Mouse (Mus musculus): ENCODE measurements around the gene Wdr18.

Wdr18 gene

GRCm38 (mm10) chr10:79977324-79977723, 17.4 kb downstream of the Wdr18 start:
- DNase-seq (ENCODE audit: low spot score in 2 of 2): no peak

- DNase-seq (ENCODE audit: low spot score in 2 of 2): no peak
Measured at GRCm38 (mm10) chr10:79978061-79978460, 18.1 kb downstream of the Wdr18 start.

- no peak for DNase-seq (ENCODE audit: low spot score in 2 of 2)
Measured at GRCm38 (mm10) chr10:79979401-79980155, 19.6 kb downstream of the Wdr18 start.

GRCm38 (mm10) chr10:79983205-79983604, 23.3 kb downstream of the Wdr18 start:
- DNase-seq (ENCODE audit: low spot score in 2 of 2): no peak

- peak; percentile 72 to 82 for DNase-seq (ENCODE audit: low spot score in 2 of 2)
Measured at GRCm38 (mm10) chr10:79983670-79984069, 23.7 kb downstream of the Wdr18 start.

GRCm38 (mm10) chr10:79984195-79984816, 24.4 kb downstream of the Wdr18 start, which contains the start of gene Tmem259:
TSS of gene Tmem259 (minus strand) at chr10:79984330.
- DNase-seq (ENCODE audit: low spot score in 2 of 2): peak; percentile 77 to 82

DNA sequence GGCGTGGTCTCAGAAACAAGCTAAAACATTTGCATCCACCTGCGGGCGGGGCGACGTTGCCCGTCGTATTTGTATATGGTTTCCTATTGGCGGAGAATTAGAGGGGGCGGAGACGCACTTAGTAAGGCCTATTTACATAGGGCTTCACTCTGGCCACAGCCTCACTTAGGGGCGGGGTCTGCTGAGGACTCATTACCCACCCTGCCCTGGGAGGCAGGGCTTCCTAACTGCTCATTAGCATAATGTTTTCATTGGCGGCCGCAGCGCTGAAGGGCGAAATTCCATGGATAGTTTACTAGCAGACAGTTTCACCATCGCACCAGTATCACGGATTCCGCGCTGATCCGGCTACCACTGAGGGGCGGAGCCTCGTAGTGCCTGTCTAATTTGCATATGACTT, 24.9 kb downstream of the Wdr18 start:
- DNase-seq (ENCODE audit: low spot score in 2 of 2): peak; percentile 94 to 98

DNA sequence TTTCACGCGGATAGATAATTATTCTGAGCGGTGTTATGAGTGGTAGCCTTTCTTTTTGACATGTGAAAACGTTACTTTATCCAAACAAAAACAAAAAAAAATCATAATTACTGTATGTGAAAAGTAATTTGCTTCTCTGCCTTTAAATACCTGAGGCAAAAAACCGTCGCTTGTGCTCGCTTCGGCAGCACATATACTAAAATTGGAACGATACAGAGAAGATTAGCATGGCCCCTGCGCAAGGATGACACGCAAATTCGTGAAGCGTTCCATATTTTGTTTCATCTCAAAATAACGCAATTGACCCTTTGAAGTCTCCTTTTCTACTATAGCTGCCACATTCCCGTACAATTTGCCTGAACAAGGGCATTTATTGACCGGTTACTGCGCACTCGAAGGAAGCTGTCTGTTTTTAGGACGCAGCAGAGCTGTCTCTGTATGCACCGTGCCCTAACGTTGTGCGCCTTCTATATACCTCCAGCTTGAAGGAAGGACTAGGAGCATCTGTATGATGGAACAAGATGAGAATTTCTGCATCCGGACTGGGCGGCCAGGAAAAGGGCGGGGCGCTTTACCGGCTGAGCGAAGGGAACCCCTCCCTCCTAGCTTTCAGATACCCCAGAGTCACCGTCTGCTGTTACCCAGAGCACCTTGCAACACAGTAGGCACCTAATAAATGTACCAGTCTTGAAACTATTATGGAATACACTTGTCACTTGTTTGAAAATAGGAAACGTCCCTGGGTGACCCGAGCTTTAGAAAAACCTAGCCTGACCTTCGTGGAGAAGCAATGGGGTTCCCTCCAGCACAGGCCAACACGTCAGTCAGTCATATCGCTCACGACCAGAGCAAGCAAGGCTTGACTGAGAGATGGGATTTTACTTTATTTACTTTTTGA, 25.6 kb downstream of the Wdr18 start:
- DNase-seq (ENCODE audit: low spot score in 2 of 2): peak in 1 of 2 experiments; percentile 54

DNA sequence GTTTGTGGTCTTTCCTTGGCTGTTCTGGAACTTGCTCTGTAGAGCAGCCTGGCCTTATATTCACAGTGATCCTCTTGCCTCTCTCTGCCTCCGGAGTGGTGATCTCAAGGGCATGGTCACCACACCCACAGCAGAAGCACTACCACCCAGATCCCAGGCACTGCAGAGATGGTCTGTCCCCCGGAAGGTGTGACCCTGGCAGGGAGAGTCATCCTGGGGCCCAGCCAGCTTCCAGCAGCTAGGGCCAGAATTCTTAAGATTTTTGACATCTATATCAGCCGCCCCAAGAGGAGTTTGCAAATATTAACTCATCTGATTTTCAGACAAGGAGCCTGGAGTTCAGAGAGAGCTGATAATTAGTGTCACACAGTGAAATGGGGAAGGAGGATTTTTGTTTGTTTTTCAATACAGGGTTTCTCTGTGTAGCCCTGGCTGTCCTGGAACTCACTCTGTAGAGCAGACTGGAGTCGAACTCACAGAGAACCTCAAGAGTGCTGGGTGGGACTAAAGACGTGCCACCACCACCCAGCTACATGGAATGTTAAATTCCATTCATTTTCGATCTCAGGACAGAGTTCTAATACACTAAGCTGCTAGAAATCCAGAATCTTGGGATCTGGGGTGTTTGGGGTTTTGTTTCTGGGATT, 26.4 kb downstream of the Wdr18 start:
- no peak for DNase-seq (ENCODE audit: low spot score in 2 of 2)

- DNase-seq (ENCODE audit: low spot score in 2 of 2): peak; percentile 70 to 75
Measured at GRCm38 (mm10) chr10:79986963-79987362, 27.0 kb downstream of the Wdr18 start.

DNA sequence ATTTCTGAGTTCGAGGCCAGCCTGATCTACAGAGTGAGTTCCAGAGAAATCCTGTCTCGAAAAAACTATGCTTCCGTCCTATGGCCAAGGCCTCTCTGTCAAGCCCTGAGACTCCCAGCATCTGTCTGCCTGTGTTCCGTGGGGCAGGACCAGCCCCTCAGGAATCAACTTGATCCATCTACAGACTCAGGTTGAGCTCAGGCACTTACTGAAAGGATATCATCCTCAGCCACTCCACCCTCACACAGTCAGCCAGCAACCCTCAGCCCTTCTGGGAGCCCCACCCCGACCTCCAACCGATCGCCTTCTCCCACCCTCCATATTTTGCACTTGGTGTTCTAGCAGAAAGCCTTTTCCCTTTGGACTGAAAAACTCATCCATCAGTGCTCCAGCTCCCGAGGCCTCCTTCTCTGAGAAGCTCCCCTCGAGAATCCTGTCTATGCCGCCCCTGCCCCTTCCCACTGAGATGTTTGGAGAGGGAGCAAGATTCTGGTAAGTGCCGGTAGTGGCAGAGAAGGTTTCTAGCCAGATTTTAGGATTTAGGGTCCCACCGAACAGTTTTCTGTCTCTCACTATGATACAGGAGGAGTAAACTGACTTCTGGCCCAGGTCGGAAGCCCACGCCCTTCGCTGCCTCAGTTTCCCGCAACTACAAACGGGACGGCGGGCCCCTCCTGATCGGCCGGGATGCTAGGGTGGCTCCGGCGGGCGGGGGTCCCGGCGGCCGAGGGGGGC, 28.0 kb downstream of the Wdr18 start:
- no peak for DNase-seq (ENCODE audit: low spot score in 2 of 2)

- no peak for DNase-seq (ENCODE audit: low spot score in 2 of 2)
Measured at GRCm38 (mm10) chr10:79988506-79989271, 28.7 kb downstream of the Wdr18 start, which contains the start of gene Cnn2. TSS of gene Cnn2 (plus strand) at chr10:79988584.

GRCm38 (mm10) chr10:79989272-79989786, 29.4 kb downstream of the Wdr18 start:
- DNase-seq (ENCODE audit: low spot score in 2 of 2): no peak

GRCm38 (mm10) chr10:79989870-79990269, 29.9 kb downstream of the Wdr18 start:
- DNase-seq (ENCODE audit: low spot score in 2 of 2): no peak

DNA sequence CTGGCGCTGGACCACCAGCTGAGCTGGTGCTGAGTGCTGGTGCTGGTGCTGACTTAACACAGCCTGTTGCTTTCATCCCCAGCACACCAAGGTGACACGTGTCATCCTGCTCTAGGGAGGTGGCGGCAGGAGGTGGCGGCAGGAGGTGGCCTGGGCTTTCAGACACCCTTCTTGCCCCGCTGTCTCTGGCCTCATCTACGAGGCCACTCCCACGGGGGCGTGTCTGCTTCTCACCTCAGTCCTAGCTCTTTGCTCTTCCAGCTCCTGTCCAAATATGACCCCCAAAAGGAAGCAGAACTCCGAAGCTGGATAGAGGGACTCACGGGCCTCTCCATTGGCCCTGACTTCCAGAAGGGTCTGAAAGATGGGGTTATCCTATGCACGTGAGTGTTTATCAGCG, 31.1 kb downstream of the Wdr18 start:
- DNase-seq (ENCODE audit: low spot score in 2 of 2): no peak

DNA sequence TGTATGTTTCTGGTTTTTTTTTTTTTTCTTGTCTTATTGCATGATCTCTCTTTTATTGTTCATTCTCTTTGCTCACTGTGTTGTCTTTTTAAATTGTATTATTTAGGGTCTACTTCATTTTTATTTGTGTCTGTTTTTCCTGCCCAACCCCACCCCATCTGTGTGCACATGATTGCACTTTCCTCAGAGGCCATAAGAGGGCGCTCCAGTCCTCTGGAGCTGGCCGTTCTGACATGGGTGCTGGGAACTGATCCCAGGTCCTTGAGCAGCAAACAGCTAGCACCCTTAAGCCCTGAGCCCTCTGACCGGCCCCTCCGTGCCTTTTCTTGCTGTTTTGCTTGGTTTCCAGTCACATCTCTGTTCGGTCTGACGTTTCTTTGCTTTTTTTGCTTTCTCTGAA, 31.6 kb downstream of the Wdr18 start:
- DNase-seq (ENCODE audit: low spot score in 2 of 2): no peak

GRCm38 (mm10) chr10:79994397-79995115, 34.6 kb downstream of the Wdr18 start:
- no peak for DNase-seq (ENCODE audit: low spot score in 2 of 2)

DNA sequence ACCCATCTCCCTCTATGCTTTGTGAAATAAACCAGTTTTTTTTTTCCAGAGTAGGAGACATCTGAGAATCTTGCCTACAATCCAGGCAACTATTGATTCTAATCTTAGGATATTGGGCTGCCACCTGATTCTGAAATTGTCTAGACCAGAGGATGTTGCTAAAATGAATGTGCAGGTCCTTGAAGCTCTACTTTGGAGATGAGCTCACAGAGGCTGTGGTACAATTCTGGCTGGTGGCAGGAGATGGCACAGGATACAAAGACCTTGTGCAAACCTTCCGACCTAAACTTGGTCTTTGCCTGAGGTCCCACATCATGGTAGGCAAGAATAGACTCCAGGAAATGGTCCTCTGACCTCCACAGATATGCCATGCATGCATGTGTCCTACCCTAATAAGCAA, 35.7 kb downstream of the Wdr18 start:
- DNase-seq (ENCODE audit: low spot score in 2 of 2): no peak
